Mouse (Mus musculus) midbrain, postnatal 0 days (tissue): Measurements from ENCODE around the gene Klhl42. TPM values are rescaled to one million over a fixed set of nuclear protein-coding genes. Genes with fewer than 3 reads are reported as not detected.

Source experiments
- ATAC-seq: fragments of 200-750 bp; cut with Nextera tagmentation; 2 replicates; pipeline ENCODE4 v1.8.0; 2017; ENCODE audit warnings: moderate number of reproducible peaks, mild to moderate bottlenecking, moderate TSS enrichment, moderate library complexity; ENCODE audit not compliant: low FRiP score
- DNase-seq: peaks from one replicate; pipeline ENCODE4 v3.0.0-alpha.2; 2015; ENCODE audit warnings: low spot score
- H3K27ac ChIP-seq: fragments of 300-500 bp; sonication (generic); 2 replicates; pipeline ENCODE4 v1.5.1; 2014; ENCODE audit warnings: low read depth, mild to moderate bottlenecking, low read length, mixed read lengths
- H3K27me3 ChIP-seq: fragments of 300-500 bp; sonication (generic); 2 replicates; pipeline ENCODE4 v1.6.1; 2014; ENCODE audit warnings: low read length, control low read depth, mixed read lengths; ENCODE audit not compliant: insufficient read depth
- H3K36me3 ChIP-seq: fragments of 300-500 bp; sonication (generic); 2 replicates; pipeline ENCODE4 v1.6.1; 2014; ENCODE audit warnings: low read length, control low read depth, mixed read lengths; ENCODE audit not compliant: insufficient read depth
- H3K4me1 ChIP-seq: fragments of 300-500 bp; sonication (generic); 2 replicates; pipeline ENCODE4 v1.6.1; 2014; ENCODE audit warnings: mild to moderate bottlenecking, control low read depth, antibody characterized with exemption, low read length, mixed read lengths; ENCODE audit not compliant: insufficient read depth
- H3K4me2 ChIP-seq: fragments of 300-500 bp; sonication (generic); 2 replicates; pipeline ENCODE4 v1.6.1; 2014; ENCODE audit warnings: low read depth, mild to moderate bottlenecking, low read length, mixed read lengths; ENCODE audit not compliant: poor library complexity, severe bottlenecking
- H3K4me3 ChIP-seq: fragments of 300-500 bp; sonication (generic); 2 replicates; pipeline ENCODE4 v1.5.1; 2014; ENCODE audit warnings: low read depth, mild to moderate bottlenecking, low read length, moderate library complexity
- H3K9ac ChIP-seq: fragments of 300-500 bp; sonication (generic); replicated peaks from 2 replicates; pipeline ENCODE4 v1.6.1; 2014; ENCODE audit warnings: mild to moderate bottlenecking, low read length, moderate library complexity, mixed read lengths; ENCODE audit not compliant: poor library complexity, severe bottlenecking
- H3K9me3 ChIP-seq: fragments of 300-500 bp; sonication (generic); 2 replicates; pipeline ENCODE4 v1.6.1; 2016; ENCODE audit warnings: low read length, control low read depth
- CTCF ChIP-seq: IDR thresholded peaks from 2 replicates; pipeline ENCODE4 v1.5.1; 2016; ENCODE audit warnings: antibody characterized with exemption, mild to moderate bottlenecking
- WGBS: fragments of 180-500 bp; shearing (Covaris S2); extraction: QIAGEN DNeasy Blood & Tissue Kit; methylation state at CpG from one replicate; pipeline ENCODE4 v1.1.7; 2014; 5-methylcytosine and 5-hydroxymethylcytosine counted together
- polyA plus RNA-seq: library from polyadenylated mRNA; unstranded; fragments of >200 nt; fragmentation: Nextera tagmentation; extraction: Ambion mirVana; gene quantifications from 2 replicates; pipeline ENCODE4 v1.2.1, GENCODE M21; 2015
- total RNA-seq: library from RNA; depleted of rRNA; stranded (reverse); fragments of >200 nt; gene quantifications from 2 replicates; pipeline ENCODE4 v1.2.3, GENCODE M21; 2014

Gene Klhl42
- total and polyA plus RNA-seq, 2 experiments from 2014 or later = 6.4 to 26.0 TPM

GRCm38 (mm10) chr6:147085398-147086040 lies 5.7 kb upstream of the Klhl42 start:
- Histone ChIP-seq H3K4me1 (no peaks in the 10 kb centered on the region), H3K36me3 (no peaks in the 10 kb centered on the region), H3K4me3 (no peak overlapping the region), H3K27ac (no peak overlapping the region), H3K9ac (no peak overlapping the region), H3K4me2 (no peak overlapping the region), H3K9me3 (no peaks in the 10 kb centered on the region), H3K27me3 (no peaks in the 10 kb centered on the region)
- 68% methylated on average over 7 of the region's 7 CpGs for WGBS
- DNase-seq (no peak), ATAC-seq (no peak)
- TF ChIP-seq CTCF = no peak

GRCm38 (mm10) chr6:147086594-147087225 lies 4.5 kb upstream of the Klhl42 start, which contains the start of gene Mansc4:
Mansc4 (minus strand) TSS chr6:147087032.
- H3K27ac ChIP-seq = no peak within 1 kb of the TSS
- H3K27me3 ChIP-seq = no peaks in the 10 kb centered on the region
- H3K36me3 ChIP-seq = no peaks in the 10 kb centered on the region
- H3K9ac ChIP-seq = peak within 1 kb of the TSS; percentile 45; the same call in 1 of the 2 replicates
- TF ChIP-seq CTCF = no peak
- DNase-seq = peak; percentile 21
- H3K4me2 ChIP-seq = peak within 1 kb of the TSS; percentile 49
- 4% methylated on average over 20 of the region's 20 CpGs for WGBS
- no peaks in the 10 kb centered on the region for H3K4me1 ChIP-seq
- no peak for ATAC-seq
- H3K9me3 ChIP-seq = no peaks in the 10 kb centered on the region
- H3K4me3 ChIP-seq = peak within 1 kb of the TSS; percentile 23; the same call in 1 of the 2 replicates

DNA sequence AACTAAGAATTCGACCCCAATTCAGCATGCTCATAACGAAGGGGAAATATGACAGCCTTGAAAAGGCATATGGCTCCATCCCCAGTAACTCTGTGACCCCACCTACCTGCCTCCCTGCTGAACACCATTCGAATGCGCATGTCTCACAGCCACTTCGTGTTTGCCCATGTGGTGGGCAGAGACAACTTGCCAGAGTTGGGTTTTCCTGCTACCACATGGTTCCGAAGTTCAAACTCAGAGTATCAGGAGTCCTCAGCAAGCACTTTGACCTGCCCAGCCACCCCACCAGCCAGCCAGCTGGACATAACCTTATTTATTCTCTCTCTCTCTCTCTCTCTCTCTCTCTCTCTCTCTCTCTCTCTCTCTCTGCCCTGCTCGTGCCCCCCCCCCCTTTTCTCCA lies 3.4 kb upstream of the Klhl42 start:
- Histone ChIP-seq H3K27ac (no peak overlapping the region), H3K9me3 (no peaks in the 10 kb centered on the region), H3K27me3 (no peaks in the 10 kb centered on the region), H3K4me3 (no peak overlapping the region), H3K4me2 (no peak overlapping the region), H3K36me3 (no peaks in the 10 kb centered on the region), H3K9ac (no peak overlapping the region), H3K4me1 (0 out of 2 replicates have a peak, but pooled peaks cover 4% of the 10 kb centered on the region)
- TF ChIP-seq CTCF = no peak
- WGBS = 61% methylated on average over 6 of the region's 7 CpGs
- DNase-seq (no peak), ATAC-seq (no peak)

DNA sequence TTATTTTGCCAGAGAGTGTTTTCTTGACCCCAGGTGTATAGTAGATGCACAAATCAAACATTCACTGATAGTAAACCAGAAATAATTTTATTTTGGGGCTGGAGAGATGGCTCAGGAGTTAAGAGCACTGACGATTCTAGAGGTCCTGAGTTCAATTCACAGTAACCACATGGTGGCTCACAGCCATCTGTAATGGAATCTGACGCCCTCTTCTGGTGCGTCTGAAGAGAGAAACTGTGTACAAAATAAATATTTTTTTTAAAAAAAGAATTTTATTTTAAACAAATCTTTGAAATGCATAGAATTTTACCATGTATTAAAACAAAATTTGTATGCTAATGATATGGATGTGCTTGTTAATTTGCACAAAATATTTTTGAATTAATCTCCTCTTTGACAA lies 2.7 kb upstream of the Klhl42 start:
- H3K9ac ChIP-seq = no peak overlapping the region
- DNase-seq (no peak), ATAC-seq (no peak)
- H3K9me3 ChIP-seq = no peaks in the 10 kb centered on the region
- H3K36me3 ChIP-seq = no peaks in the 10 kb centered on the region
- H3K27me3 ChIP-seq = no peaks in the 10 kb centered on the region
- no peak overlapping the region for H3K4me3 ChIP-seq
- TF ChIP-seq CTCF = no peak
- H3K27ac ChIP-seq = no peak overlapping the region
- H3K4me2 ChIP-seq = no peak overlapping the region
- 80% methylated on average over 3 of the region's 3 CpGs for WGBS
- 0 out of 2 replicates have a peak, but pooled peaks cover 7% of the 10 kb centered on the region for H3K4me1 ChIP-seq

GRCm38 (mm10) chr6:147090191-147090590 lies 988 bp upstream of the Klhl42 start:
- Histone ChIP-seq H3K4me2 (peak overlapping the region; percentile 98), H3K27me3 (no peaks in the 10 kb centered on the region), H3K4me3 (peak overlapping the region; percentile 83; the same call in 1 of the 2 replicates), H3K27ac (0 out of 2 replicates have a peak overlapping the region, but pooled peaks have one; percentile 94), H3K9me3 (no peaks in the 10 kb centered on the region), H3K4me1 (peaks cover 7% of the 10 kb centered on the region; the same call in 1 of the 2 replicates), H3K36me3 (no peaks in the 10 kb centered on the region), H3K9ac (no peak overlapping the region)
- peak; percentile 28 for DNase-seq
- WGBS = 60% methylated on average over 5 of the region's 5 CpGs
- ATAC-seq = no peak
- TF ChIP-seq CTCF = no peak

- H3K4me3 ChIP-seq = peak overlapping the region; percentile 83
- ATAC-seq (peak; percentile 4; the same call in 1 of the 2 replicates), DNase-seq (peak; percentile 60)
- H3K9me3 ChIP-seq = no peaks in the 10 kb centered on the region
- peaks cover 7% of the 10 kb centered on the region; the same call in 1 of the 2 replicates for H3K4me1 ChIP-seq
- peak overlapping the region; percentile 94 for H3K27ac ChIP-seq
- H3K27me3 ChIP-seq = no peaks in the 10 kb centered on the region
- TF ChIP-seq CTCF = no peak
- H3K4me2 ChIP-seq = peak overlapping the region; percentile 98
- no peaks in the 10 kb centered on the region for H3K36me3 ChIP-seq
- WGBS = 1% methylated on average over 15 of the region's 15 CpGs
- H3K9ac ChIP-seq = peak overlapping the region; percentile 96
Measured at GRCm38 (mm10) chr6:147092136-147092535, 957 bp downstream of the Klhl42 start.
